Mouse (Mus musculus): ENCODE data around the gene Cbfb. TPM values are rescaled to one million over a fixed set of nuclear protein-coding genes. Genes with fewer than 3 reads are reported as not detected.
"Not testable (repeated sequence)": the region's sequence is repeated elsewhere in the genome, so short reads cannot be mapped to it uniquely, and the experiment has no call there.

The Cbfb gene
- polyA plus RNA-seq, 1 experiment: 36.4 TPM

DNA sequence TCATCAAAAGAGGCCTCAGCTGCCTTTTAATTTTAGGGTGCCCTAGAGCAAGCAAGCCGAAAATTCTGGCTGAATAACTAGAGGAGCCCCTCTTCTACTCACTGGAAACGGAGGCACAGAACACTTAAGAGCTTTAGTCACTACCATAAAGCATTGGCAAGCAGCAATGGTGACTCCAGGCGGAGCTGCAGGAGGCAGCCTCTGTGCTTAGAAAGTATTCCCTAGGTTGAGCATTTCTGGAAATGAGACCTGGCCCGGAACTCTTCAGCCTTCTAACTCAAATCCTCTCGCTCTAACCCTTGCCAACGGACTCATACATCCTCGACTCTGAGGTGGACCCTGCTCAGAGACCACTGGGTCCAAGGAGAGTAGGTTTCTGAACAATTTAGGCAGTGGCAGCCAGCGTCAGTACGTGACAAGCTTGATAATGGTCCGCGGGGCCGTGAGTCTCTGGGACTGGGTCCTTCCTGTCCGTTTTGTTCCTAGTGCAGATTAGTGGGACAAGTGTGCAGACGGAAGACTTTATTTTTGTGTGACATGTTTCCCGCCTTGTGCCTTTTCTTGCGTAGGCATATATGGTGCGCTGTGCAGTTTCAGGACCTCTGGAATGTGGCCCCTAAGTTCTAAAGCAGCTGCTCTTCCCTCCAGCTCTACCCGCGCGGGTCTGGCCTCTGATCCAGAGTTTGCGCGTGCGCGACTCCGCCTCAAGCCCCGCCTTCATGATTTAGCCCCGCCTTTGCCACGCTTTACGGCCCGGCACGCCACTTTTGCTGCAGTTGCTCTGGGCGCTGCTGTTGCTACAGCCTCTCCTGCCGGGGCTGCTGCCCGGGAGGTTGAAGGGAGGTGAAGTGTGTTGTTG lies 54.2 kb downstream of the Cbfb start, which contains the start of gene D230025D16Rik:
Gene D230025D16Rik, plus strand, starts transcription at position 733 of the 859 bp plus-strand sequence.
- H3K4me3 ChIP-seq (replicated peaks; ENCODE audit: control insufficient read depth, low read depth, low read length): peak within 1 kb of the TSS; percentile 89
- peak within 1 kb of the TSS; percentile 89 for H3K27ac ChIP-seq (ENCODE audit: control insufficient read depth, insufficient read depth, low read depth, low read length, poor library complexity)
- TF ChIP-seq POLR2A (IDR thresholded peaks at IDR 0.05; ENCODE audit: borderline replicate concordance, control insufficient read depth, low read depth, low read length) (peak; percentile 90), CTCF (IDR thresholded peaks at IDR 0.05; ENCODE audit: control insufficient read depth, insufficient read depth, low read length) (no peak)
- H3K4me1 ChIP-seq (ENCODE audit: control insufficient read depth, insufficient read depth, low read length): peaks cover 1% of the 10 kb centered on the region; the same call in 1 of the 2 replicates
- 4% methylated on average over 34 of the region's 34 CpGs for whole genome bisulfite sequencing

- WGBS: under 1% methylated on average over 27 of the region's 27 CpGs
- TF ChIP-seq CTCF (IDR thresholded peaks at IDR 0.05; ENCODE audit: control insufficient read depth, insufficient read depth, low read length) (no peak), POLR2A (IDR thresholded peaks at IDR 0.05; ENCODE audit: borderline replicate concordance, control insufficient read depth, low read depth, low read length) (no peak)
- Histone ChIP-seq H3K4me3 (replicated peaks; ENCODE audit: control insufficient read depth, low read depth, low read length) (peak overlapping the region; percentile 89), H3K4me1 (ENCODE audit: control insufficient read depth, insufficient read depth, low read length) (peaks cover 1% of the 10 kb centered on the region; the same call in 1 of the 2 replicates), H3K27ac (ENCODE audit: control insufficient read depth, insufficient read depth, low read depth, low read length, poor library complexity) (peak overlapping the region; percentile 89)
Measured at GRCm38 (mm10) chr8:105225272-105225593, 54.8 kb downstream of the Cbfb start.

DNA sequence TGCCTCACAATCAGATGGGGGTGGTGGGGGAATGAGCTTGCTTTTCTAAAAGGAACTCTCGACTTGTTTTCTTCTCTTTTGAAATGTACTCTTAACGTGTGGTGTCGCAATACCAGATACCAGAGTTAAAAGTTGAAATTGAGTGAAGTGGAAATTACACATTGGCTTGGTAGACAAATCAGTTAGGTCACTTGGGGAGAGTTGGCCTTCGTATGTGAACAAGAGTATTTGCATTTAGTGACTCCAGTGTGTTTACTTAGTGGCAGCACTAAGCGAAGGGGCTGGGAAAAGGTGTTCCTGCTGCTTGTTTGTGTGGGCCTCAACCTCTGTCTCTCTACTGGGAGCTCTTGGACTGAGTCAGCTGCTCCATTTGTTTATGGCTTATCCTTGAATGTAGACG lies 55.4 kb downstream of the Cbfb start:
- Histone ChIP-seq H3K4me1 (ENCODE audit: control insufficient read depth, insufficient read depth, low read length) (peaks cover 1% of the 10 kb centered on the region; the same call in 1 of the 2 replicates), H3K4me3 (replicated peaks; ENCODE audit: control insufficient read depth, low read depth, low read length) (peak overlapping the region; percentile 89), H3K27ac (ENCODE audit: control insufficient read depth, insufficient read depth, low read depth, low read length, poor library complexity) (peak overlapping the region; percentile 56)
- WGBS: 11% methylated on average over 6 of the region's 6 CpGs
- TF ChIP-seq CTCF (IDR thresholded peaks at IDR 0.05; ENCODE audit: control insufficient read depth, insufficient read depth, low read length) (no peak), POLR2A (IDR thresholded peaks at IDR 0.05; ENCODE audit: borderline replicate concordance, control insufficient read depth, low read depth, low read length) (no peak)

DNA sequence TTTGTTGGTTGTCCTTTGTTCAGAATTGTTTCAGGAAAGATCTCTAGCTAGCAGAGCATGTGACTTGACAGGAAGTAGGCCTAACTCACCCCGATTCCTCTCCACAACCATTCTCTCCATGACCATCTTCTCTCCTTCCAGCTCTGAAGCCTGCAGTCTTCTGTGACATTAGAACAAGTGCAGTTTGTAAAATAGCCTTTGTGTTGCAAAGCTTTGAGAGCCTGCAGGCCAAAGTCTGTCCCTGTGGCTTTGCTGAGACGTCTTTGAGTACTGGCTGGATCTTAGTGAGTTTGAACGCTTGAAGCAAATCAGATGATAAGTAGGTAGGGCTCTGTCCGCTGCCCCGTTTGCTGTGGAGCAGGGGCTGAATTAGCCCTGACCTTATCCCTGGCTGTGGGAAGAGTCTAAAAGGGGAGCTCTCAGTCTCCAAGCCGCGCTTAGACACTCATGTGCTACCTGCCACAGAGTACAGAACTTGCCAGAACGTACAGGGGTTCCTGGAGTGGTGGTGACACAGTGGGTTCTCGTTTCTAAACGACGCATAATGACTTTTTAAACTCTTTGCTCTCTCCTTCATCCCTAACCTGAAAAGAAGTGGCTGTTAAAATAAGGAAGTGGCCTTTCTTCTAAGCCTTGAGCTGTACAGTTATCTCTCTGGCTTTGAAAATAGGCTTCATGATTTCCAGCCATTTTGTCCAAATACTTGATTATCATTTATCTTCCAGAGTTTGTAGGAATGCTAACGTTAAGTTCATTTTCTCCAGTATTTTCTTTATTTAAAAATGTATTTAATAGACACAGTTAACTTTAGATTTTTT lies 61.2 kb downstream of the Cbfb start:
- WGBS: 56% methylated on average over 12 of the region's 12 CpGs
- H3K4me3 ChIP-seq (replicated peaks; ENCODE audit: control insufficient read depth, low read depth, low read length): no peak overlapping the region
- H3K27ac ChIP-seq (ENCODE audit: control insufficient read depth, insufficient read depth, low read depth, low read length, poor library complexity): no peak overlapping the region
- TF ChIP-seq POLR2A (IDR thresholded peaks at IDR 0.05; ENCODE audit: borderline replicate concordance, control insufficient read depth, low read depth, low read length) (no peak), CTCF (IDR thresholded peaks at IDR 0.05; ENCODE audit: control insufficient read depth, insufficient read depth, low read length) (no peak)
- H3K4me1 ChIP-seq (ENCODE audit: control insufficient read depth, insufficient read depth, low read length): no peaks in the 10 kb centered on the region; the same call in 1 of the 2 replicates

GRCm38 (mm10) chr8:105232321-105232693 lies 61.8 kb downstream of the Cbfb start:
- H3K4me1 ChIP-seq (ENCODE audit: control insufficient read depth, insufficient read depth, low read length); H3K4me3 ChIP-seq (replicated peaks; ENCODE audit: control insufficient read depth, low read depth, low read length); H3K27ac ChIP-seq (ENCODE audit: control insufficient read depth, insufficient read depth, low read depth, low read length, poor library complexity): not testable (repeated sequence)
- WGBS: 82% methylated on average over 4 of the region's 4 CpGs

- Histone ChIP-seq H3K27ac (ENCODE audit: control insufficient read depth, insufficient read depth, low read depth, low read length, poor library complexity) (no peak overlapping the region), H3K4me1 (ENCODE audit: control insufficient read depth, insufficient read depth, low read length) (no peaks in the 10 kb centered on the region; the same call in 1 of the 2 replicates), H3K4me3 (replicated peaks; ENCODE audit: control insufficient read depth, low read depth, low read length) (no peak overlapping the region)
- WGBS: 80% methylated on average over 1 of the region's 1 CpGs
- TF ChIP-seq CTCF (IDR thresholded peaks at IDR 0.05; ENCODE audit: control insufficient read depth, insufficient read depth, low read length) (no peak), POLR2A (IDR thresholded peaks at IDR 0.05; ENCODE audit: borderline replicate concordance, control insufficient read depth, low read depth, low read length) (no peak)
Measured at GRCm38 (mm10) chr8:105233126-105233935, 62.9 kb downstream of the Cbfb start.

DNA sequence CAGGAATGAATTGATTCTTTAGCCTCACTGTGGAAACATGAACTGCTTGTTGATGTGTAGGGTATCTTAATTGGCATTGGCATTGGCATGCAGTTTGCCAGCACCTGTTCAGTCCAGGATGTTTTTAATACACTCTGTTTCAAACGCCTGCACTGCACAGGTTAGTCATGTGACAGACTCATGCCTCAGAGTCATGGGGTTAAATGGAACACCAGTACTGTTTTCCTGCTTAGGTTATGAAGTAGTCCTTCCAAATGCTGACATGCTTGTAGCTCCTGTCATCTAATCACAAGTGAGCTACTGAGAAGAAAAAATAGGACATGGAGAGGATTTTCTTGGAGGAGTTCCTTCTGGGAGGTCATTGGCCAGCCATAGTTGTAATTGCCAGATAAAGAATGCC lies 64.7 kb downstream of the Cbfb start:
- H3K4me3 ChIP-seq (replicated peaks; ENCODE audit: control insufficient read depth, low read depth, low read length): no peak overlapping the region
- no peaks in the 10 kb centered on the region; the same call in 1 of the 2 replicates for H3K4me1 ChIP-seq (ENCODE audit: control insufficient read depth, insufficient read depth, low read length)
- H3K27ac ChIP-seq (ENCODE audit: control insufficient read depth, insufficient read depth, low read depth, low read length, poor library complexity): no peak overlapping the region
- 62% methylated on average over 1 of the region's 1 CpGs for WGBS
- TF ChIP-seq CTCF (IDR thresholded peaks at IDR 0.05; ENCODE audit: control insufficient read depth, insufficient read depth, low read length) (no peak), POLR2A (IDR thresholded peaks at IDR 0.05; ENCODE audit: borderline replicate concordance, control insufficient read depth, low read depth, low read length) (no peak)

Measured in bone marrow, adult 2 months (tissue).